Mouse (Mus musculus): ENCODE results near the gene Myh9. TPM values are rescaled to one million over a fixed set of nuclear protein-coding genes. Genes with fewer than 3 reads are reported as not detected.

The Myh9 gene
- polyA plus RNA-seq, 1 experiment from 2014 or later: 14.2 TPM

- Histone ChIP-seq H3K4me2 (no peak overlapping the region), H3K9ac (no peak overlapping the region), H3K4me1 (peaks cover 10% of the 10 kb centered on the region), H3K27me3 (replicated peaks) (no peaks in the 10 kb centered on the region), H3K4me3 (no peak overlapping the region), H3K27ac (no peak overlapping the region), H3K36me3 (replicated peaks) (no peaks in the 10 kb centered on the region), H3K9me3 (no peaks in the 10 kb centered on the region)
- 91% methylated on average over 5 of the region's 5 CpGs for WGBS
- no peak for ATAC-seq (replicated peaks)
Observed at GRCm38 (mm10) chr15:77830481-77831137, 11.4 kb downstream of the Myh9 start.

- H3K9me3 ChIP-seq: no peaks in the 10 kb centered on the region
- no peak overlapping the region for H3K4me2 ChIP-seq
- peaks cover 10% of the 10 kb centered on the region for H3K4me1 ChIP-seq
- no peak overlapping the region for H3K9ac ChIP-seq
- WGBS: 70% methylated on average over 2 of the region's 2 CpGs
- no peaks in the 10 kb centered on the region for H3K36me3 ChIP-seq (replicated peaks)
- no peaks in the 10 kb centered on the region for H3K27me3 ChIP-seq (replicated peaks)
- no peak overlapping the region for H3K4me3 ChIP-seq
- no peak for ATAC-seq (replicated peaks)
- no peak overlapping the region for H3K27ac ChIP-seq
Observed at GRCm38 (mm10) chr15:77829542-77829941, 12.4 kb downstream of the Myh9 start.

DNA sequence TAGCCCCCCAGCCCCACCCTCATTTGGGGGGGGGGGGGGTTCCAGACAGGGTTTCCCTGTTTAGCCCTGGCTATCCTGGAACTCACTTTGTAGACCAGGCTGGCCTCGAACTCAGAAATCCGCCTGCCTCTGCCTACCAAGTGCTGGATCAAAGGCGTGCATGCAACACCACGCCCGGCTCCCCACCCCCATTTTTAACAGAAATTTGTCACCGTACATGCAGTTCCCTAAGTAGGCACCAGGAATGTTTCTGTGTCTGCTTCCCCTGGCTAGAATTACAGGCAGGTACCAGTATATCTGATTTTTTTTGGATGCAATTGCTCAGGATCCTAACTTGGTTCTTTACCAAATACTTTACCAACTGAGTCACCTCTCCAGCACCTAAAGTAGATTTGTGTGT is 13.1 kb downstream of the Myh9 start:
- peaks cover 10% of the 10 kb centered on the region for H3K4me1 ChIP-seq
- H3K27ac ChIP-seq: no peak overlapping the region
- no peaks in the 10 kb centered on the region for H3K27me3 ChIP-seq (replicated peaks)
- ATAC-seq (replicated peaks): no peak
- no peaks in the 10 kb centered on the region for H3K9me3 ChIP-seq
- H3K9ac ChIP-seq: no peak overlapping the region
- WGBS: 94% methylated on average over 6 of the region's 6 CpGs
- H3K4me2 ChIP-seq: no peak overlapping the region
- H3K36me3 ChIP-seq (replicated peaks): no peaks in the 10 kb centered on the region
- no peak overlapping the region for H3K4me3 ChIP-seq

- no peak overlapping the region for H3K4me3 ChIP-seq
- H3K4me1 ChIP-seq: peaks cover 10% of the 10 kb centered on the region
- no peaks in the 10 kb centered on the region for H3K27me3 ChIP-seq (replicated peaks)
- H3K9me3 ChIP-seq: no peaks in the 10 kb centered on the region
- WGBS: 95% methylated on average over 12 of the region's 12 CpGs
- no peaks in the 10 kb centered on the region for H3K36me3 ChIP-seq (replicated peaks)
- no peak overlapping the region for H3K4me2 ChIP-seq
- ATAC-seq (replicated peaks): no peak
- no peak overlapping the region for H3K27ac ChIP-seq
- no peak overlapping the region for H3K9ac ChIP-seq
Observed at GRCm38 (mm10) chr15:77828242-77828641, 13.7 kb downstream of the Myh9 start.

- Histone ChIP-seq H3K9ac (no peak overlapping the region), H3K27me3 (replicated peaks) (no peaks in the 10 kb centered on the region), H3K36me3 (replicated peaks) (no peaks in the 10 kb centered on the region), H3K4me3 (no peak overlapping the region), H3K27ac (peak overlapping the region; percentile 38; the same call in 1 of the 2 replicates), H3K9me3 (no peaks in the 10 kb centered on the region), H3K4me2 (no peak overlapping the region), H3K4me1 (peaks cover 10% of the 10 kb centered on the region)
- 18% methylated on average over 6 of the region's 6 CpGs for WGBS
- no peak for ATAC-seq (replicated peaks)
Observed at GRCm38 (mm10) chr15:77827794-77828193, 14.2 kb downstream of the Myh9 start.

GRCm38 (mm10) chr15:77827379-77827778 is 14.6 kb downstream of the Myh9 start:
- ATAC-seq (replicated peaks): no peak
- Histone ChIP-seq H3K9me3 (no peaks in the 10 kb centered on the region), H3K27me3 (replicated peaks) (no peaks in the 10 kb centered on the region), H3K4me3 (no peak overlapping the region), H3K4me1 (peaks cover 10% of the 10 kb centered on the region), H3K9ac (no peak overlapping the region), H3K36me3 (replicated peaks) (no peaks in the 10 kb centered on the region), H3K27ac (0 out of 2 replicates have a peak overlapping the region, but pooled peaks have one; percentile 38), H3K4me2 (no peak overlapping the region)
- WGBS: 15% methylated on average over 7 of the region's 7 CpGs

GRCm38 (mm10) chr15:77825382-77825781 is 16.6 kb downstream of the Myh9 start:
- Histone ChIP-seq H3K36me3 (replicated peaks) (no peaks in the 10 kb centered on the region), H3K9me3 (no peaks in the 10 kb centered on the region), H3K4me2 (no peak overlapping the region), H3K4me1 (peaks cover 21% of the 10 kb centered on the region), H3K27me3 (replicated peaks) (no peaks in the 10 kb centered on the region), H3K9ac (no peak overlapping the region), H3K27ac (no peak overlapping the region), H3K4me3 (no peak overlapping the region)
- ATAC-seq (replicated peaks): no peak
- 100% methylated on average over 1 of the region's 1 CpGs for WGBS

DNA sequence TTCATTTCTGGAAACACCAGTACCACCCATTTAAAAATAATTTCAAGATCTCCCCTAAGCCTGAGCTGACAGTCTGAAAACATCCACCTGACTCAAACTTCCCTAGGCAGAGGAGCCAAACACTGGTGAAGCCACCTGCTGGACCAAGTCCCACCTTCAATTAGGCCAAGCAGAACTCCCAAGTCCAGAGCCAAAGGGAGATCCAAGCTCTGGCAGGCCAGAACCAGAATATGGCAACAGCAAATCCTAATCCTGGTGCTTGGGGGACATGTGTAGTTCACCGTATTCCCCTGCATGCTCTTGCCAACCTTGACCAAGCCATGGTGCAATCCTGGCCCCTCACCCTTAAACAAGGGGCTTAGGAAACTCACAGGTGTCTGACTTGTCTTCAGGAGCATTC is 17.7 kb downstream of the Myh9 start:
- no peak for ATAC-seq (replicated peaks)
- WGBS: 90% methylated on average over 1 of the region's 1 CpGs
- no peaks in the 10 kb centered on the region for H3K27me3 ChIP-seq (replicated peaks)
- H3K27ac ChIP-seq: no peak overlapping the region
- no peak overlapping the region for H3K4me2 ChIP-seq
- no peak overlapping the region for H3K9ac ChIP-seq
- H3K36me3 ChIP-seq (replicated peaks): no peaks in the 10 kb centered on the region
- no peaks in the 10 kb centered on the region for H3K9me3 ChIP-seq
- peaks cover 21% of the 10 kb centered on the region for H3K4me1 ChIP-seq
- H3K4me3 ChIP-seq: no peak overlapping the region

DNA sequence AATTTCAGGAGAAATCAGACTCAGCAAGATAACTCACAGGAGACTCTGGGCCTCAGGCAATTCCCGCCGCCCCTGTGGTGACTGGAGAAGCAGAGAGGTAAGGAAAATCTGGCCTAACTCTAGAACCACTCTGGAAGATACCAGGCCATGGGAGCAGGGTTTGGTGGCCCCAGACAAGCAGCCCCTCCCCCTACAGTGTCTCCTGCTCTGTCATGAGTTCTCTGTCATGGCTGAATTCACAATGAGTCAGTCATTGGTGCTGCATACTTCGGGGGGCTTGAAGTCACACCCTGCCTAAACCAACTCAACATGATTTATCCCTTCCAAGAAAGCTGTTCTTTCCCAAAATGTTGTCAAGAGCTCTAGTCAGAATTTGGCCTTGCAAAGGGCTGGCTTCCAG is 18.3 kb downstream of the Myh9 start:
- Histone ChIP-seq H3K4me2 (no peak overlapping the region), H3K36me3 (replicated peaks) (no peaks in the 10 kb centered on the region), H3K4me3 (no peak overlapping the region), H3K4me1 (peaks cover 21% of the 10 kb centered on the region), H3K27ac (no peak overlapping the region), H3K27me3 (replicated peaks) (no peaks in the 10 kb centered on the region), H3K9ac (no peak overlapping the region), H3K9me3 (no peaks in the 10 kb centered on the region)
- 67% methylated on average over 3 of the region's 3 CpGs for WGBS
- no peak for ATAC-seq (replicated peaks)

DNA sequence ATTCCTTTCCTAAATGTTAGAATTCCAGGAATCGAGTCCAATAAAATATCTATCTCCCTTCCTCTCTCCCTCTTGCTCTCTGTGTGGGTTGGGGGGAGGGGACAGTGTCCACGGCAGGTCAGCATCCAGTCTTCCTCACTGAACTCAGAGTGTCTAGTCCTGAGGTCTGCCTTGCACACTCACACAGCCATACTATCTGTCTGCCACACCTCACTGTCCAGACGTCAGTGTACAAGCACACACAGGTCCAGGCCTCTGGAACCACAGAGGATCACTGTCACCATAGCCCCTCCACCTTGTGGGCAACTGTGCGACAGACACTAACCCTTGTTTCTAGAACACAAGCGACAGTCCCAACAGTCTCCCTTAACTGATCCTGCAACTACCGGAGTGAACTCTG is 18.8 kb downstream of the Myh9 start:
- Histone ChIP-seq H3K27ac (no peak overlapping the region), H3K9ac (no peak overlapping the region), H3K4me2 (no peak overlapping the region), H3K36me3 (replicated peaks) (no peaks in the 10 kb centered on the region), H3K27me3 (replicated peaks) (no peaks in the 10 kb centered on the region), H3K4me1 (peaks cover 21% of the 10 kb centered on the region), H3K9me3 (no peaks in the 10 kb centered on the region), H3K4me3 (no peak overlapping the region)
- ATAC-seq (replicated peaks): no peak
- 78% methylated on average over 6 of the region's 6 CpGs for WGBS

DNA sequence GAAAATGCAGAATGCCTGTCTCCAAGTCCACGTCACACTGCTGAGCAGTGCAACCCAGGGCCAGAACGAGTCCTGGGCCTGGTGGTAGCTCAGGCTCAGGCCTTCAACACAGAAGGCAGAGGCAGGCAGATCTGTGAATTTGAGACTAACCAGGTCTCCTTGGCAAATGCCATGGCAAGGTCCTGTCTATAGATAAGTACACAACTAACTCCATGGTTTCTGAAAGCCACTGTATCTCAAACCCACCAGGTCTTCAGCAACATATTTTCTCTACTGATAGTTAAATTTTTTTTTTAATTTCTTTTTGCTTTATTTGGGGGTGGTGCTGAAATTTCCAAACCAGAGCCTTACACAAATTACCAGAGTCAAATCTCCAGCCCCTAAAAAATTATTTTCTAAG is 19.3 kb downstream of the Myh9 start:
- Histone ChIP-seq H3K4me1 (peaks cover 19% of the 10 kb centered on the region), H3K27ac (no peak overlapping the region), H3K27me3 (replicated peaks) (no peaks in the 10 kb centered on the region), H3K9me3 (no peaks in the 10 kb centered on the region), H3K4me3 (no peak overlapping the region), H3K9ac (no peak overlapping the region), H3K36me3 (replicated peaks) (no peaks in the 10 kb centered on the region), H3K4me2 (no peak overlapping the region)
- 74% methylated on average over 2 of the region's 2 CpGs for WGBS
- no peak for ATAC-seq (replicated peaks)

- ATAC-seq (replicated peaks): no peak
- Histone ChIP-seq H3K36me3 (replicated peaks) (no peaks in the 10 kb centered on the region), H3K4me1 (peaks cover 16% of the 10 kb centered on the region), H3K4me3 (no peak overlapping the region), H3K27me3 (replicated peaks) (no peaks in the 10 kb centered on the region), H3K4me2 (no peak overlapping the region), H3K27ac (no peak overlapping the region), H3K9ac (no peak overlapping the region), H3K9me3 (no peaks in the 10 kb centered on the region)
- 59% methylated on average over 5 of the region's 5 CpGs for WGBS
Observed at GRCm38 (mm10) chr15:77822057-77822466, 19.9 kb downstream of the Myh9 start.

DNA sequence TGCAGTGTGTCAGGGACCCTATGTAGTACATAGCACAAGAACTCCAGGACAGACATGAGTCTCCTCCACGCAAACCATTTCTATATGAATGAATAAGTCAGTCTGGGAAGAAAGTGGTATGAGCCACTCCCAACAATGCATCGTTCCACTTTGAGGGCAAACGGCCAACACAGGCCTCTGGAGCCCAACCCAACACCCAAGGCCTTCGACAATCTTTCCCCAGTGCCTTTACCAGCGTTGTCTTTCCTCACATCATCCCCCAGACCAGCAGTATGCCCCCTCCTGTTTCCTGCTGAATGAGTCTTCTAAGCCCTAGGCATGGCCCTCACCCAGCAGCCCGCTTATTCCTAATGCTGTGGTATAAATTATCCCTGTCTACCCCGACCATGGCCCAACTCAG is 20.6 kb downstream of the Myh9 start:
- Histone ChIP-seq H3K36me3 (replicated peaks) (no peaks in the 10 kb centered on the region), H3K27me3 (replicated peaks) (no peaks in the 10 kb centered on the region), H3K9me3 (no peaks in the 10 kb centered on the region), H3K4me2 (no peak overlapping the region), H3K4me1 (peaks cover 15% of the 10 kb centered on the region), H3K4me3 (no peak overlapping the region), H3K27ac (no peak overlapping the region), H3K9ac (no peak overlapping the region)
- ATAC-seq (replicated peaks): no peak
- 68% methylated on average over 7 of the region's 7 CpGs for WGBS

All from midbrain, embryonic 15.5 days (tissue).